Mouse (Mus musculus) left cerebral cortex, postnatal 14 days (tissue): ENCODE measurements around the gene Etfdh. TPM values are rescaled to one million over a fixed set of nuclear protein-coding genes. Genes with fewer than 3 reads are reported as not detected.
A peak's percentile ranks its signal among the peaks of the same experiment; 100 is the strongest.
"Not testable (repeated sequence)": the region's sequence is repeated elsewhere in the genome, so short reads cannot be mapped to it uniquely, and the experiment has no call there.

ENCODE experiments used
- DNase-seq, 2 experiments: peaks; one replicate each; pipeline ENCODE4 v3.0.0; 2021 to 2022; ENCODE audit warnings: low spot score in 2 of 2, mixed read lengths in 1 of 2
- intact Hi-C: fragments of 180-260 bp; cut with DNase I; formaldehyde crosslinking; loops from one replicate; pipeline ENCODE4 v1.15.1; 2025
- total RNA-seq, 2 experiments: library from RNA; stranded (reverse); gene quantifications; 2 replicates each; pipeline ENCODE4 v1.2.3; 2021

Etfdh gene
- total RNA-seq, 2 experiments from 2014 or later: 25.7 to 28.0 TPM

DNA sequence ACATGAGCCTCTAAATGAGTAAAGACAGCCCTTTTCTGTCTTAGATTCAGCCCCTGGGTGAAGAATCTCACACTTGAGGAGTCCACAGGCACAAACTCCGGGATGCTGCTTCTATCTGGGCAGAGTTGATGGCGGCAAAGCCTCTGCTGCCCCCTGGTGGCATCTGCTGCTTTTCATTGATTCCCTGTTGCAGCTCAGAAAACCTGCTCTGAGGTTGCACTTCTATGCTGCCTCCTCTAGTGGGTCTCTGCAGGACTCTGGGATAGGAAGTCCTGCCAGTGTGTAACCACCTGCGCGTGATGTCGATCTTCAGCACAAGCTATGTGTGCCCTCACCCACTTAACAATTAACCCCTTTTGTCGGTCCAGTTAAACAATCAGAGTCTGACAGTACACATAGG, 42.5 kb downstream of the Etfdh start:
- DNase-seq: peak; percentile 96
- intact Hi-C loops: loop anchor here (2.0 to 5.0 kb wide), 5 partner anchors 85 to 638 kb away; partner anchors contain the start of gene Rapgef2

DNA sequence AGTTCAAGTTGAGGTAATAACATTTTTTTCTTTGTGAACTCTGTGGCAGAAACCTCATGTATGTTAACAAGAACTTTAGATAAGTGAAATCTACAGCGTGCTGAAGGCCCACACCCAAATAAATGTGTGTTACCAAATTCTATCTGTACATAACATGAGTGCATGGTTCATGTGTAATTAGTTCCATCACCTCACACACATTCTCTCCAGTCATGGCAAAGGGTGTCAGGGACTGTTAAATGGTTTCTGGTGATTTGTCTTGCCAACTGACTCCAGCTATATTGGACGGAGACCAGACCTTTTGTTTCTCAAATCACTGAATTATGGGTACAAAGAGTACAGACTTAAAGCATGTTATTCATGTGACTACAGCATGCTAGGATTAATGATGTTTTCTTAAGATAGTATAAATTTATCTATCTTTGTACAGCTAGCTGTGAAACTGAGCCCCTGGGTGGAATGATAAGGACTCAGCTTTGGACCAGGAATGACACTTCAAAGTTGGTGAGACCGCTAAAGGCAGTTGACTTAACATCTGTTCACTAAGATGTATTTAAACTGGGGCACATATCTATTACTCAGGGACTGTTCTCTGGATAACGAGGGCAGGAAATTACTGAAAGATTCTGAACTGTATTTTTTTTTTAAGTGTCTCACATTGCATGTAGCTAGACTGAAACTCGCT, 49.3 kb downstream of the Etfdh start:
- DNase-seq: no peak
- intact Hi-C loops: no loop called here

DNA sequence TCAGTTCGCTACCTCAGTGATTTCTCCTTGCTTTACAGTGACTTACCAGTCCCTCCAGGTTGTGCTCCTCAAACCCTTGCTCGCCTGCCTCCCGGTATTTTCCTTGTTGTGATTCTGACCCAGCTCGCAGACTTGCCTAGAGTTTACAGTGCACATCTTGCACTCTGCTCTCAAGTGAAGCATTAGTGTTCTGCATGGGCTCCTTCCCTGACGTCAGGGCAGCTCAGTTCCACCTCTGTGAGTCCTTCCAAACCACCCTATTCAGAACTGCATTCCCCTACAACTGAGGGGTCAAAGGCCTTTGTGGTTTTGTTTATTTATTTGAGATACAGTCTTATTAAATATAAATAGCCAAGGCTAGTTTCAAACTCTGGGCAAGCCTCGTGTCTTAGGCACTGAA, 51.1 kb downstream of the Etfdh start:
- no peak for DNase-seq
- intact Hi-C loops: no loop called here

DNA sequence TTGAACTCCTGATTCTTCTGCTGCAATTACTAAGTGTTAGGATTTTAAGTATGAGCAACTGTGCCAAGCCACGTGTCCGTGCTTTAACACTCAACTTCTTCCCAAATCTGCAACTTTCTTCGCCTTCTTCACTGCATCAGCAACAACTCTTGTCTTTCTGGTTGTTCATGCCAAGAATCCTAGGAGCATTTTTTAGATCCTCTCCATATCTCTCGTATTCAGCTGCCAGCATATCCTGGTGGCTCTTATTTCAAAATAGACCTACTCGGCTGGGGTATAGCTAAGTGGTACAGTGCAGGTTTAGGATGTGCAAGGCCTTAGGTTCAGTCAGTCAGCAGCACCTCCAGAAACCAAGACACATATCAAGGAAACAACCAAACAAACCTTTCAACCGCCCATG, 51.7 kb downstream of the Etfdh start:
- intact Hi-C loops: no loop called here
- DNase-seq: no peak

DNA sequence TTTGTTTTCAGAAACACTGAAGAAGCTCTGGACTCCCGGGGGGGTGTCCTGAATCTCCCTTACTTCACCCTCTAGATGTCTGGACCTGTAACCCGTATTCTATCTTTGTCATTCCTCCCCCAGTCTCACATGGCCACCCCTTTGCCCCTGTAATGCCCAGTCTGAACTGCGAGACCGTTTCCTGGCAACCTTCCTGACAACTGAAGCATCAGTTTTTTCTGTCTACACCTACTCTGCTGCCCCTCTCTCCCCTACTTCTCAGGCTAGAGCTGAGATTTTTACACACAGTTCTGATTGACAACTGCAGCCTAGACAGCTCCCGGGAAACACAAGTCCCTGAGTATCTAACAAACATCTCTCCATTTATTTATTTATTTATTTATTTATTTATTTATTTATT, 52.4 kb downstream of the Etfdh start:
- DNase-seq: no peak

DNA sequence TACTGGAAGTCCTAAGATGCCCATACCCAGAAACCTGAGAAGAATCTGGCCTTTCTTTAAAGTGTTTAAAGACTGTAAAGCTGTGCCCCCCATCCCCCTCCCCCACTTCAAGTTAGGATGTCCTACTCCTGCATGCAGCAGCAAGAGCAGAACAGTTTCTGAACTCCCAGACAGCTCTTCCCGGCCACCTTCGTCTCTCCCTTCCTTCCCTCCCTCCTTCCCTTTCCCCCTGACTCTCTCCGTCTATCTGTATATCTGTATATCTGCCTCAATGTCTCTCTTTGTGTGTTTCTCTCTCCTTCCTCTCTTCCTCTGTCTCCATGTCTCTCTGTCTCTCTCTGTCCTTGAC, 52.9 kb downstream of the Etfdh start:
- intact Hi-C loops: no loop called here

More for the DNA sequence above, 52.4 kb downstream of the Etfdh start:
- intact Hi-C loops: no loop called here

DNA sequence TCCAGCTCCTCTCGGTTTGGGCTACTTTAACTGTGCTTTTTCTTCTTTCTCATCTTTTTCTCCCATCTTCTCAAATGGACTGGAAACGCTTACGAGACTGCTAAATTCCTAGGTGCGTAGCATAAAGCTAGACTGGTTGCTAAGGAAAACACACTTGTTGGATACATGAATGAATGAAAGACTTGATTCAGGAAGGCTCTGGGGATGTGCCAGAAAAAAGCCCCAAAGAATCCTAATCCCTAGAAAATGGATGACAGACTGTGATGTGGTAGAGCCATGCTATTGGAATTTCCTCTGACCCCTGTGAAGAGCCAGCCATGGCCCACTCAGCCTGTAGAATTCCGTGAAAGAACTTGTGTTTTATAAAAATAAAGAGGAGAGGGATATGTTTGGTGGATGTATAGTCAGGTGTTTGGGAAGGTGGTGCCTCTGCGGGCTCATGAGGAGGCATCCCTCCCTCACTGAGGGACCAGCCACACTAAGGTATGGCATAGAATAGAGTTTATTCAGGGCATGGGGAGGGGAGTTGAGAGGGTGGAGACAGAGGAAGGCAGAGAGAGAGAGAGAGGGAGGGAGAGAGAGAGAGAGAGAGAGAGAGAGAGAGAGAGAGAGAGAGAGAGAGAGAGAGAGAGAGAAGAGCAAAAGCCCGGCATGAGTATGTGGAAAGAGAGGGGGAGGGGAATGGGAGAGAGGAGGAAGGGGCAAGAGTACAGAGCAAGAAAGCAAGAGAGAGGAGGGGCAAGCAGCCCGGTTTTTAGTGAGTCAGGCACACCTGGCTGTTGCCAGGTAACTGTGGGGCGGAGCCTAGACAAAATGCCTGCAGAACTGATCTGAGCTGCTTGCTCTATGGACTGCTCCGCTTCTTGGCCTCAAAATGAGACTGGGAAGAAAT, 53.5 kb downstream of the Etfdh start:
- intact Hi-C loops: no loop called here
- no peak for DNase-seq

More for the DNA sequence above, 52.9 kb downstream of the Etfdh start:
- no peak for DNase-seq

DNA sequence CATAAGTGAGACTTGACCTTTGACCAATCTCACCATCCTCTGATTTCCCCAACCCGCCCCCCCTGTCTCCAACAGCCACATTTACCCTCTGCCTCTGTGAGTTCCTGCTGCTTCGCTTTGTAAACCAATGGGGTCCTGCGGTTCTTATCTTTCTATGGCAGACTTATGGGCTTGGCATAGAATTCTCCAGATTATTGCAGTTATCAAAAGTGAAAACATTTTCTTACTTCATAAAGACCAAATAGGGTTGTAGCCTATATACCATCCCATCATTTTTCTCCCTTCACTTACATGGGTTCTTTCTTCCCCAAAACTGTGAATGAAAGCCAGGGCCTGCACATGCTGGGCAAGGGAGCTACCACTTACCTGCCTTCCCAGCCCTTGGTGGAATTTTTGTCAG, 55.0 kb downstream of the Etfdh start:
- intact Hi-C loops: no loop called here
- DNase-seq: no peak

DNA sequence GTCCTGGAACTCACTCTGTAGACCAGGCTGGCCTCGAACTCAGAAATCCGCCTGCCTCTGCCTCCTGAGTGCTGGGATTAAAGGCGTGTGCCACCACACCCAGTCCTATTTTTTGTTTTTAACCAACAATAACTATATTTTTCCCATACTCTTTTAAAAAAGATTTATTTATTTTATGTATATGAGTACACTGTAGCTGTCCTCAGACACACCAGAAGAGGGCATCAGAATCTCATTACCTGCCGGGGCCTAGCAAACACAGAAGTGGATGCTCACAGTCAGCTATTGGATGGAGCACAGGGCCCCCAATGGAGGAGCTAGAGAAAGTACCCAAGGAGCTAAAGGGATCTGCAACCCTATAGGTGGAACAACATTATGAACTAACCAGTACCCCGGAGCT, 55.9 kb downstream of the Etfdh start:
- intact Hi-C loops, DNase-seq: not testable (repeated sequence)

DNA sequence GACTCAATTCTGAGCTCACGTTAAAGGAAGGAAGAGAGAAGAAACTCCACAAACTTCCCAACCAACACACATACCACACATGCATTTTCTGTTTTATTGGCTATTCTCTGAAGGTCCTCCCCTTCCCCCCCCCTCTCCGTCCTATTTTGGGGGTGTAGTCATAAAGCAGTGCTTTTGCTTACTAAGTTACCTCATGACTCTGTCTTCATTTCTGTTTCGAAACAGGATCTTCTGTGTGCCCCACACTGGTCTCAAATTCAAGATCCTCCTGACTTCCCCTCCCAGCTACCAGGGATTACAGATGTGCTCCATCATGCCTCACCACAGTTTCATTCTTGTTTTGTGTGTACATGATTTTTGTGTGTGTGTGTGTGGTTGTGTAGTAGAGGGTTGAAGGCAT, 56.9 kb downstream of the Etfdh start:
- DNase-seq: no peak
- intact Hi-C loops: no loop called here

DNA sequence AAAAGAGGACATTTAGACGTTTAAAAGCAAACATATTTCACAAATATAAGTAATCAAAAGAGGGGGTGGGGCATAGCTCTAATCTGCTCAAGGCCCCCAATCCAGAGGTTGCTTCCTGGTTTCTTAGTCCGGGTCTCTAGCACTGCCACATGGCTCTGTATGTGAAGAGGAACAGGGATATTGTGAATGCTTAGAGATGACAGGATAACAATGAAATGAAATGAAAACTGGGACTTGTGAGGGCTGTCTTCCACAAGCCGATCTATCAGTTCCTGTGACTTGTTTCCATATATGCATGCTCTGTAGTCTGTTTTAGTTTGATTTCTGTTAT, 60.0 kb downstream of the Etfdh start:
- no peak for DNase-seq
- intact Hi-C loops: loop anchor here (5.0 kb wide), 1 partner anchor 282 kb away; the partner anchor contains the start of gene Rapgef2

DNA sequence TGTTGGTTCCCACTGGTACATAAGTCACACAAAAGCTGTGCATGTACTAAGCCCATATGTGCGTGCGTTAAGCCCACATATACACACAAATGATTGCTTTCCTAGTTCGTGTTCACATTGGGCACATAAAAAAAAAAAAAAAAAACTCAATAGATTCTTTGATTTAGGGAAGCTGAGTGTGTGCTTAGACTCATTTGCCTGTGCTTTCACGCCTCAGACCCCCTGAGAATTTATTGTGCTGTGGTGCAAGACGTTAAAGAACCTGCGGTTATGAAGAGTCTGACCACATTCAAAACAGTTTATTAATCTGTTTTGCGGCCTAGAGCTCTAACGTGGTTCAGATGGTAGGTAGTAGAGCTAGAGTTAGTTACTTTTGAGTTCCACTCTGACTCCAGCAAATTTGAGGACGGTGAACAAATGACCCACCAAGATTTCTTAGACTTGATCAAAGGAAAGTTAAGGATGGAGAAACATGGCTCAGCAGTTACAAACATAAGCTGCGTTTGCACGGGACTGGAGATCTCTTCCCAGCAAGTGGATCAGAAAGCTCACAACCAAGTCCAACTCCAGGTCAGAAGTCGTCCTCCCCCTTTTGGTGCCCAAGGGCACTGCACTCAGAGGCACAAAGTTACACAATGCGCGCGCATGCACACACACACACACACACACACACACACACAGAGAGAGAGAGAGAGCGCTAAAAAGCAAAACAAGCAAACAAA, 60.5 kb downstream of the Etfdh start:
- DNase-seq: no peak
- intact Hi-C loops: loop anchor here (5.0 kb wide), 1 partner anchor 281 kb away; the partner anchor contains the start of gene Rapgef2

DNA sequence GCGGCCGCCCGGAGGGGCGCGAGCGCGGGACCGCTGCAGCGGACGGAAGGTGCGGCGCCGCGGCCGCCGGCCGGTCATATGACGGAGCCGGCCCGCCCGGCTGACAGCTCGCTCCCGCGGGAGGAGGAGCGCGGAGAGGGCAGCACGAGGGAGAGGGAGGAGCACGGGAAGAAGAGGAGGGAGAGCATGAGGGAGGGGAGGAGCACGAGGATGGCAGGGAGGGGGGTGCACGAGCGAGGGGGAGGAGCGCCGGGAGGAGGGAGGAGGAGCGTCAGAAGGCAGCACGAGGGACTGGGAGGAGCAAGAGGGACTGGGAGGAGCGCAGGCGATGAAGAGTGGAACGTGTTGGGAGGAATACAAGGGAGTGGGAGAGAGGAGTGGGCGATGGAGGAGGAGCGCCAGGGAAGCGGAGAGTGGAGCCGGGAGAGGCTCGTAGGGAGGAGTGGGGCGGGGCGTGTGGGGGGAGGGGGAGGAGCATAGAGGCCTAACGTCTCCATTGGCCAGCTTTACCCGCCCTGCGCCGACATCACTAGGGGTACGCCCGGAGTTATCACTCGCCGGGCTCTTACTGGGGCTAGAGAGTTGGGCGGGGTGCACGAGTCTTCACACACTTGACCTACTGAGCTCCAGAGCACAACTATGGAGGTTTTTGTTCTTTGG, 61.5 kb downstream of the Etfdh start, which contains the start of gene Fnip2:
Fnip2 (minus strand) TSS at position 94 of the 660 bp plus-strand sequence.
- intact Hi-C loops: loop anchor here (1.0 to 5.0 kb wide), 2 partner anchors 50 to 281 kb away; partner anchors contain the start of gene Rapgef2
- DNase-seq: peak; percentile 85

DNA sequence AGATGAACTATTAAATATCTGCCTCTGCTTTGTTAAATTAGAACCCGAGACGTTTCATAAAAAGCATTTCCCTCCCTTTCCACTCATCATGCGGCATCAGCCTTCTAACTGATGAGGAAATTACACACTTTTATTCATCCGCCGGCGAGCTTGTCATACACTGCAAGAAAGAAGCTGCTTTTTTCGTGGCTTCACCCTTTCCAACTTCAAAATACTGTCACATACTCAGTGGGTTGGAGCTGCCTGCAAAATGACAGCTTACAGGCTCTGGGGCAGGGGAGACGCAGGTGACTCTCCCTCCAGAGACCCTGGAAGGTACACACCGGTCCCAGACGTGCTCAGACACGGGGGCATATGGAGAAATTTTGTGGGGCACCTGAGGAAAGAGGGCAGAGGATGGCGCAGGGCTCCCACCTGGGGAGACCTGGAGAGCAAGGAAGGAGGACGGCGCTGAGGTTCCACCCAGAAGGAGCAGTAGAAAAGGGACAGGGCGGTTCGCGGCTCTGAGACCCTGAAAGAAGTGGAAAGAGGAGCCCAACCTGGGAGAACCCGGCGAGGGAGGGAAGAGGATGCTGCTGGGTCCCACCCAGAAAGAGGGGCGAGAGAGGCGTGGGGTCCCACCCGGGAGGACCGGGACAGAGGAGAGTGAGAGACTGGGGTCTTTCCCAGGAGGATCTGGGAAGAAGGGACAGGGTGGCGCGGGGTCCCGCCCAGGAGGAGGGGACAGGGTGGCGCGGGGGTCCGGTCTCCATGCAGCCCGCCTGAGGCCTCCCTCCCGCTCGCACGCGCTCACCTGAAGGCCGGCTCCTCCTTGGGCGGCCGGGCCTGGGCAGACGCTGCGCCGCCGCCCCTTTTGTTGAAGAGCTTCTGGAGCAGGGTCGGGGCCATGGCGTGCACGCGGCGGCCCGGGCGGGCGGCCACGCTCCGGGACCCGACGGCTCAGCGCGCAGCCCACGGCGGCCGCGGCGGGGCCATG, 62.3 kb downstream of the Etfdh start:
- intact Hi-C loops: loop anchor here (1.0 to 5.0 kb wide), 2 partner anchors 49 to 280 kb away; partner anchors contain the start of gene Rapgef2
- peak in 1 of 2 experiments; percentile 39 for DNase-seq

DNA sequence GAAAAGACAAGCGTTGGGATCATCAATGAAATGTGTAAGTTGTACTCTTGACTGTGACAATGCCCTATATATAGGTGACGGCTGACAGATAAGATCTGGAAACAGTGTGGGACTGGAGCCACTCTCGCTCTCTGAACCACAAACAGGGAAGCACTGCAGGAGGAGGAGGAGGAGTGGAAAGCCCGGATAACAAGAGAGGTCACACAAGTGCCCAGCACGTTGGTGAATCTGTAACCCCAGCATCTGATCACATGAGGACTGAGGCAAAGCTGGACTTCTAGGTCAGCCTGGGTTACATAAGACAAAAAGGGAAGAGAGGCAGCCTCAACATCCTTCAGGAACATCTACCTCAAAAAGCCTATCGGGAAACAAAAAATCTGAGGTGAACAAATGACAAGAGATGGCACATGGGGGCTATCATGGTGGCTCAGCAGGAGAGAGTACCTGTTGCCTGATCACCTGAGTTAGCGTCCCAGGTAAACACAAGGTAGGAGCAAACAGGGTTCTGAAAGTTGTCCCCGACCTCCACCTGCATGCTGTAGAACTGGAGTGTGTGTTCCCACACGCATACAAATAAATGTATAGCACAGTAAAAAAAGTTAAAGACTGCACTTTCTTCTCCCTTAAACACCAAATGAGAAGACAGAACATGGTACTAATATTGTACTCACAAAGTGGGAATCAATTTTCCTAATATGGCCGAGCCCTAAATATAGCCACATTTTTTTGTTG, 64.3 kb downstream of the Etfdh start:
- DNase-seq: no peak
- intact Hi-C loops: loop anchor here (5.0 kb wide), 1 partner anchor 278 kb away; the partner anchor contains the start of gene Rapgef2

DNA sequence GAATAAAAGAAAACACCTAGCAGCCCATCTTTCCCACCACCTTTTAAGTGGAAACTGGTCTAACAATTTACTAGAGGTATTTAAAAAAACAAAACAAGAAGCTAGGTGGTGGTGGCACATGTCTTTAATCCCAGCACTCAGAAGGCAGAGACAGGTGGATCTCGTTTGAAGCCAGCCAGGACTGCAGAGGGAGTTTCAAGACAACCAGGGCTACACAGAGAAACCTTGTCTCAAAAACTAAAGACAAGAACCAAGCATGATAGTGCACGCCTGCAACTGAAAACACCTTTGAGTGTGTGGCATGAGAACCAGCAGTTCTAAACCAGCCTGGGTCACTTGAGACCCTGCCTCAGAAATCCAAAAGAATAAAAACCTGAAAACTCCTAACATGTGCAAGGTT, 65.8 kb downstream of the Etfdh start:
- no peak for DNase-seq
- intact Hi-C loops: no loop called here
